Mouse (Mus musculus) MEL (cell line): ENCODE data around the gene Sema6b. TPM values are rescaled to one million over a fixed set of nuclear protein-coding genes. Genes with fewer than 3 reads are reported as not detected.

Experiments
- DNase-seq: peaks from one replicate; pipeline ENCODE4 v3.0.0; 2011; ENCODE audit warnings: low read depth, low spot score
- H3K27ac ChIP-seq: 2 replicates; pipeline ENCODE4 v1.5.1; 2012; ENCODE audit warnings: low read depth, mild to moderate bottlenecking, control low read depth, low read length, moderate library complexity; ENCODE audit not compliant: control insufficient read depth
- H3K27me3 ChIP-seq, 2 experiments: fragments of 150-350 bp in 1 of 2; sonication (generic) in 1 of 2; 2 replicates each; pipeline ENCODE4 v1.6.1; 2012; ENCODE audit warnings: low read length in 2 of 2, mild to moderate bottlenecking in 2 of 2, improper control_type of control experiment in 1 of 2, moderate library complexity in 1 of 2; ENCODE audit not compliant: insufficient read depth in 2 of 2, control insufficient read depth in 1 of 2
- H3K36me3 ChIP-seq, 2 experiments: 2 replicates each; pipeline ENCODE4 v1.6.1; 2012 to 2014; ENCODE audit warnings: low read length in 2 of 2, improper control_type of control experiment in 1 of 2, inconsistent platforms in 1 of 2, mild to moderate bottlenecking in 1 of 2; ENCODE audit not compliant: insufficient read depth in 2 of 2, control insufficient read depth in 1 of 2
- H3K4me1 ChIP-seq, 2 experiments: fragments of 150-350 bp in 1 of 2; sonication (generic) in 1 of 2; 2 replicates each; pipeline ENCODE4 v1.6.1; 2012; ENCODE audit warnings: low read length in 2 of 2, improper control_type of control experiment in 1 of 2, mild to moderate bottlenecking in 1 of 2; ENCODE audit not compliant: insufficient read depth in 2 of 2, control insufficient read depth in 1 of 2
- H3K4me3 ChIP-seq, 2 experiments: fragments of 150-350 bp in 1 of 2; sonication (generic) in 1 of 2; 2 replicates each; pipeline ENCODE4 v1.5.1; 2012; ENCODE audit warnings: low read depth in 2 of 2, low read length in 2 of 2, mild to moderate bottlenecking in 2 of 2, moderate library complexity in 2 of 2, control low read depth in 1 of 2, improper control_type of control experiment in 1 of 2; ENCODE audit not compliant: control insufficient read depth in 1 of 2, insufficient read depth in 1 of 2
- H3K79me2 ChIP-seq: 2 replicates; pipeline ENCODE4 v1.6.1; 2012; ENCODE audit warnings: mild to moderate bottlenecking, low read length, moderate library complexity; ENCODE audit not compliant: control insufficient read depth, poor library complexity, insufficient read depth
- H3K9ac ChIP-seq: 2 replicates; pipeline ENCODE4 v1.6.1; 2012; ENCODE audit warnings: low read depth, mild to moderate bottlenecking, control low read depth, low read length, moderate library complexity; ENCODE audit not compliant: control insufficient read depth, poor library complexity, severe bottlenecking
- H3K9me3 ChIP-seq: fragments of 150-350 bp; sonication (generic); replicated peaks from 2 replicates; pipeline ENCODE4 v1.6.1; 2012; ENCODE audit warnings: mild to moderate bottlenecking, low read length, improper control_type of control experiment, moderate library complexity; ENCODE audit not compliant: insufficient read depth
- CHD2 ChIP-seq: IDR thresholded peaks from 2 replicates; pipeline ENCODE4 v1.6.1; 2011; ENCODE audit warnings: low read length, improper control_type of control experiment
- CTCF ChIP-seq, 3 experiments: IDR thresholded peaks in 2 of 3; conservative IDR thresholded peaks in 1 of 3; 2 replicates each; pipeline ENCODE4 v1.5.1; 2011 to 2012; ENCODE audit warnings: low read length in 3 of 3, low read depth in 2 of 3, mild to moderate bottlenecking in 2 of 3, improper control_type of control experiment in 1 of 3, inconsistent platforms in 1 of 3, mixed read lengths in 1 of 3, moderate library complexity in 1 of 3; ENCODE audit not compliant: control insufficient read depth in 1 of 3, insufficient read depth in 1 of 3, poor library complexity in 1 of 3, severe bottlenecking in 1 of 3
- E2F4 ChIP-seq: IDR thresholded peaks from 2 replicates; pipeline ENCODE4 v1.6.1; 2011; ENCODE audit warnings: low read depth, low read length, improper control_type of control experiment, borderline replicate concordance
- GABPA ChIP-seq: IDR thresholded peaks from 2 replicates; pipeline ENCODE4 v1.6.1; 2012; ENCODE audit warnings: low read depth, mild to moderate bottlenecking, inconsistent platforms, low read length, improper control_type of control experiment, moderate library complexity
- JUND ChIP-seq: IDR thresholded peaks from 2 replicates; pipeline ENCODE4 v1.6.1; 2011; ENCODE audit warnings: low read depth, mild to moderate bottlenecking, improper control_type of control experiment, low read length
- MAFK ChIP-seq: IDR thresholded peaks from 2 replicates; pipeline ENCODE4 v1.6.1; 2011; ENCODE audit warnings: low read depth, mild to moderate bottlenecking, low read length, improper control_type of control experiment, borderline replicate concordance
- MEF2A ChIP-seq: IDR thresholded peaks from 2 replicates; pipeline ENCODE4 v1.6.1; 2014; ENCODE audit warnings: low read depth, mild to moderate bottlenecking, inconsistent platforms, low read length, improper control_type of control experiment; ENCODE audit not compliant: poor library complexity, insufficient replicate concordance, severe bottlenecking; ENCODE audit errors: extremely low read depth
- MXI1 ChIP-seq: IDR thresholded peaks from 2 replicates; pipeline ENCODE4 v1.6.1; 2011; ENCODE audit warnings: mild to moderate bottlenecking, low read depth, low read length, improper control_type of control experiment
- MYB ChIP-seq: IDR thresholded peaks from 2 replicates; pipeline ENCODE4 v1.6.1; 2011; ENCODE audit warnings: mild to moderate bottlenecking, low read depth, low read length, improper control_type of control experiment
- POLR2A ChIP-seq, 2 experiments: IDR thresholded peaks; 2 replicates each; pipeline ENCODE4 v1.6.1; 2011 to 2012; ENCODE audit warnings: low read length in 2 of 2, mild to moderate bottlenecking in 2 of 2, control low read depth in 1 of 2, improper control_type of control experiment in 1 of 2, low read depth in 1 of 2, moderate library complexity in 1 of 2; ENCODE audit not compliant: control insufficient read depth in 1 of 2, insufficient read depth in 1 of 2, poor library complexity in 1 of 2
- POLR2AphosphoS5 ChIP-seq: IDR thresholded peaks from 2 replicates; pipeline ENCODE4 v1.6.1; 2012; ENCODE audit warnings: low read depth, borderline replicate concordance, mild to moderate bottlenecking, inconsistent platforms, low read length, moderate library complexity, mixed read lengths
- RAD21 ChIP-seq: IDR thresholded peaks from 2 replicates; pipeline ENCODE4 v1.6.1; 2011; ENCODE audit warnings: mild to moderate bottlenecking, low read depth, low read length, improper control_type of control experiment
- SIN3A ChIP-seq: IDR thresholded peaks from 2 replicates; pipeline ENCODE4 v1.6.1; 2012; ENCODE audit warnings: low read length, improper control_type of control experiment, inconsistent platforms
- TBP ChIP-seq: IDR thresholded peaks from 2 replicates; pipeline ENCODE4 v1.8.0; 2011; ENCODE audit warnings: low read depth, low read length, improper control_type of control experiment
- TCF12 ChIP-seq: IDR thresholded peaks from 2 replicates; pipeline ENCODE4 v1.6.1; 2014; ENCODE audit warnings: low read depth, mild to moderate bottlenecking, inconsistent platforms, low read length, improper control_type of control experiment, moderate library complexity
- USF2 ChIP-seq, 2 experiments: IDR thresholded peaks; 2 replicates each; pipeline ENCODE4 v1.6.1; 2011 to 2012; ENCODE audit warnings: improper control_type of control experiment in 2 of 2, low read length in 2 of 2, borderline replicate concordance in 1 of 2, inconsistent platforms in 1 of 2, low read depth in 1 of 2, mild to moderate bottlenecking in 1 of 2; ENCODE audit not compliant: insufficient read depth in 1 of 2
- ZKSCAN1 ChIP-seq: IDR thresholded peaks from 2 replicates; pipeline ENCODE4 v1.6.1; 2012; ENCODE audit warnings: low read depth, mild to moderate bottlenecking, inconsistent platforms, low read length, improper control_type of control experiment, moderate library complexity
- ZMIZ1 ChIP-seq: IDR thresholded peaks from 2 replicates; pipeline ENCODE4 v1.6.1; 2012; ENCODE audit warnings: low read depth, mild to moderate bottlenecking, inconsistent platforms, low read length, improper control_type of control experiment, moderate library complexity
- ZNF384 ChIP-seq: IDR thresholded peaks from 2 replicates; pipeline ENCODE4 v1.6.1; 2012; ENCODE audit warnings: low read depth, mild to moderate bottlenecking, inconsistent platforms, low read length, improper control_type of control experiment
- polyA plus RNA-seq, 2 experiments: library from polyadenylated mRNA; stranded (reverse) in 1 of 2; unstranded in 1 of 2; fragments of >175 nt in 1 of 2; fragments of >200 nt in 1 of 2; gene quantifications; 2 replicates each; pipeline versions ENCODE4 v1.2.1 to v1.2.4; 2012; ENCODE audit warnings: low replicate concordance in 2 of 2, low read depth in 1 of 2; ENCODE audit not compliant: insufficient read length in 2 of 2, insufficient read depth in 1 of 2, missing spikeins in 1 of 2
- total RNA-seq: library from RNA; depleted of rRNA; stranded (reverse); fragments of 300-350 nt; gene quantifications from 2 replicates; pipeline ENCODE4 v1.2.3, GENCODE M21; 2012

Sema6b gene
- total and polyA plus RNA-seq, 3 experiments = 7.7 to 16.8 TPM; not detected in 1

GRCm38 (mm10) chr17:56103465-56104285 is 36.5 kb downstream of the Sema6b start (continued):
- TF ChIP-seq POLR2AphosphoS5 (no peak), JUND (no peak), RAD21 (no peak)

DNA sequence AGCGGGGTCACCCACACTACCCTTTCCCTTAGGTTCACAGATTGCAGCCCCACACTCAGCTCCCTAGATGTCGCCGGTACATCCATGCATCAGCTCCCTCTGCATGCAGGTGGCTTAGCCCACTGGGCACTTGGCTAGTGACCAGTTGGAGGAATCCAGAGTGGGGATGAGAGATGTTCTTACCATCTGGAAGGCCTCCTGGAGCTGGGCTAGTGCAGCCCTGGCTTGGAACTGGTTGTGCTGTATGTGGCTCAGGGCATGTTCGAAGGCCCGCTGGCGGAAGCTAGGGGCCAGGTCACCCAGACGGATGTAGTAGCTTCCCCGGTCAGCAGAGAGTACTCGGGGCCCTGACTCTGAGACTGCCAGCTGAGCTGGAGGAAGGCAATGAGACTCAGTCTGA is 37.2 kb downstream of the Sema6b start:
- H3K9me3 ChIP-seq = no peaks in the 10 kb centered on the region
- H3K36me3 ChIP-seq = no peaks in the 10 kb centered on the region; a peak in 1 of 4 replicates
- no peaks in the 10 kb centered on the region for H3K4me1 ChIP-seq
- no peak overlapping the region for H3K9ac ChIP-seq
- no peak overlapping the region for H3K4me3 ChIP-seq
- no peak overlapping the region for H3K27ac ChIP-seq
- no peaks in the 10 kb centered on the region for H3K79me2 ChIP-seq
- TF ChIP-seq USF2 (IDR thresholded peaks at IDR 0.05; ENCODE audit: borderline replicate concordance in 1 of 2, insufficient read depth in 1 of 2, low read depth in 1 of 2, low read length in 2 of 2) (no peak), MYB (no peak), MAFK (no peak), GABPA (no peak), ZNF384 (no peak), MEF2A (no peak), POLR2AphosphoS5 (no peak), ZMIZ1 (no peak), TBP (no peak), POLR2A (IDR thresholded peaks at IDR 0.05; ENCODE audit: control insufficient read depth in 1 of 2, insufficient read depth in 1 of 2, low read depth in 1 of 2, low read length in 2 of 2, poor library complexity in 1 of 2) (no peak), E2F4 (no peak), CHD2 (no peak), SIN3A (no peak), ZKSCAN1 (no peak), MXI1 (no peak), CTCF (IDR thresholded peaks at IDR 0.05 in 2 of 3, conservative IDR thresholded peaks at IDR 0.05 in 1 of 3; ENCODE audit: control insufficient read depth in 1 of 3, insufficient read depth in 1 of 3, low read depth in 2 of 3, low read length in 3 of 3, poor library complexity in 1 of 3, severe bottlenecking in 1 of 3) (no peak), TCF12 (no peak)
- no peaks in the 10 kb centered on the region for H3K27me3 ChIP-seq
- no peak for DNase-seq
